Mouse (Mus musculus): ENCODE measurements around the gene Kif5a.

DNA sequence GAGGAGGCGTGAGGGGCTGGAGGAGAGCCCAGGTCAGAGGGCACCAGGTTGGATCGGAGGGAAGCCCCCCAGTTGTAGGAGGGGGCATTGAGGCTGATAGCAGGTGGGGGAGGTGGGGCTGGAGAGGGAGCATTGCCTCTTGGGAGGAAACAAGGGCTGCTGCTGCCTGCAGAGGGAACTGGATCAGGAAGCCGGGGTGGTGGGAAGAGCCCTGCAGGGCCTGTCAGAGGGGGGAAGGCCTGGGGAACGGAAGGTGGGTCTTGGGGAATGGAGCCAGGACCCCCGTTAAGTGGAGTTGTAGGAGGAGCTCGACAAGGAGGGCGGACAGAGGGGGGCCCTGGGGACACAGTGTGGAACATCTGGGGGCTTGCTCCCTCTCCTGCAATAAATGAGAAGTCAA is 23.0 kb upstream of the Kif5a start:
- TF ChIP-seq CTCF (IDR thresholded peaks at IDR 0.05; ENCODE audit: control insufficient read depth, insufficient read depth, insufficient read length) = no peak
- TF ChIP-seq MYOG (IDR thresholded peaks at IDR 0.05; ENCODE audit: control insufficient read depth, extremely low read depth, insufficient read length) = no peak

All from C2C12 (cell line).